Mouse (Mus musculus) cerebellum, adult 9-10 months (tissue): Measurements from ENCODE around the gene Sertad2.
A peak's percentile ranks its signal among the peaks of the same experiment; 100 is the strongest.

Source experiments
- DNase-seq: peaks from one replicate; pipeline ENCODE4 v3.0.0; 2022

The Sertad2 gene

DNA sequence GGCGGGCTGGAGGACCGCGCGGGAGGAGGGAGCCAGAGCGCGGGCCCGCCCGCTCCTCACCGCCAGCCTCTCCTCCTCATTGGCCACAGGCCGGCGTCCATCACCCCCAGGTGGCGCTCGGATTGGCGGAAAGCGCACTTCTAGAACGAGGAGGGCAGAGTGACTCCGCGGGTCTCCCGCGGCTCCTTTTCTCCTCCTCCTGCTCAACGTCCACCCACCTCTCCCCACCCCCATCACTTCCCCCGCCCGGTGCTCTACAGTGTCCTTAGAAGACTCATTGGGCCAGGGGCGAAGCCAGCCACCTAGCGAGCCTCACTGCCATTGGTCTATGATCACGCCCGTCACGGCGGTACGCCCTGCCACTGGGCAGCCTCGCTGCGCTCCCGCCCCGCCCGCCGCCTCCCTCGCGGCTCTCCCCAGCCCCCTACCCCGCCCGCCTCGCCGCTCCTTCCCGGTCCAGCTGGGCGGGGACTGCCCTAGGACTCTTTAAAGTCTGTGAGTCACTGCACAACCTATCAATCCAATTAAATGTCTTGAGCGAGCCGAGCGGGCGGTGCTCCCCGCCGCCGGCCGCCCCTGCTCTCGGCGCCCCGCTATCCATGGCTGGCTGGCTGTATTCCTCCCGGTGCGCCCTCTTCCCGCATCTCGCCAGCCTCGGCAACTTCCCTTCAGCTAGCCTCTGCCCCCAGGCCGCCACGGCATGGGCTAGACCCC, at the start of gene Sertad2:
Gene Sertad2 (plus strand): TSS at position 515 of the 714 bp plus-strand sequence.
- peak; percentile 100 for DNase-seq

DNA sequence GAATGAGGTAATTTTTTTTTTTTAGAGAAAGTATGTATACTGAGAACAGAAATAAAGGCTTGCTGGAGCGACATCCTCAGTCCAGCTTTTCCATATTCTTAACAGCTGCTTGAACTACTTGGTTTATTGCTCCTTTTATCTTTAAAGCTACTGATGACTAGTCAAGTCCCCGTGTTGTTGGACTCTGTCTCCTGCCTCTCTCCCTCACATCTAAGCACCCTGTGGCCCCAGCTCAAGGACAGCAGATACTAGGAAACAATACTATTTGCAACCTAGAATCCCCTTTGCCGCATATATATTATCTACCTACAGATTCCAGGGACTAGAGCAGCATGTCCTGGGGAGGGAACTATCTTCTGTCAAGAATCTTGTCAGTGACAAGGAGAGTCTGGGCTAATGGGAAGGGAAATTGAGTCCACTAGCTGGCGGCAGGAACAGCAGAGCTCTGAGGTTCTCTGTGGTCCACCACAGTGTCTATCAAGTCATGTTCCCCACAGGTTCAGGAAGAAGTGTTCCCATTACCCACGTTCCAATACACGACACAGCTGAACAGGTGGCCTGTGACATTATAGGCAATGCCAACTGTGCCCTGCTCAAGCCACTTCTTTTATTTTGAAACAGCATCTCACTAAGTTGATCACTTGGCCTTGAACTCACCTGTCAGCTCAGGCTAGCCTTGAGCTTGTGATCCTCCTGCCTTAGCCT, 49.0 kb upstream of the Sertad2 start:
- no peak for DNase-seq

DNA sequence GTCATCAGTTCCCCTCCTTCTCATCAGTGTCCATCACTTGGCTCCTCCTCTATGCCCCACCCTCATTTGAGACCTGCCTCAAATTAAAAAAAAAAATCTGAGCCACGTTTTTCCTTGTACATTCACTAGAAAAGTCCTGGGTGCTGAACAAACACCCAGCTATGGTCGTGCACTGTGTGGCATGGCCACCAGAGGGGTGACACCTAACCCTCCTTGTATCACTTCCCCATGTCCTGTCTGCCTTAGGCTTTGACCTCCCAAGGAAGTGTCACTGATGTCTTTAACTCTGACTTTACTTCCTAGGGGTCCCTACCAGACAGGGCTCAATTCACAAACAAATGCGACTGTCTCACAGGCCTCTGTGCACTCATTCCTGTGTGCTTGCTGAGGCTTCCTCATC, 42.5 kb upstream of the Sertad2 start:
- DNase-seq, result no peak

DNA sequence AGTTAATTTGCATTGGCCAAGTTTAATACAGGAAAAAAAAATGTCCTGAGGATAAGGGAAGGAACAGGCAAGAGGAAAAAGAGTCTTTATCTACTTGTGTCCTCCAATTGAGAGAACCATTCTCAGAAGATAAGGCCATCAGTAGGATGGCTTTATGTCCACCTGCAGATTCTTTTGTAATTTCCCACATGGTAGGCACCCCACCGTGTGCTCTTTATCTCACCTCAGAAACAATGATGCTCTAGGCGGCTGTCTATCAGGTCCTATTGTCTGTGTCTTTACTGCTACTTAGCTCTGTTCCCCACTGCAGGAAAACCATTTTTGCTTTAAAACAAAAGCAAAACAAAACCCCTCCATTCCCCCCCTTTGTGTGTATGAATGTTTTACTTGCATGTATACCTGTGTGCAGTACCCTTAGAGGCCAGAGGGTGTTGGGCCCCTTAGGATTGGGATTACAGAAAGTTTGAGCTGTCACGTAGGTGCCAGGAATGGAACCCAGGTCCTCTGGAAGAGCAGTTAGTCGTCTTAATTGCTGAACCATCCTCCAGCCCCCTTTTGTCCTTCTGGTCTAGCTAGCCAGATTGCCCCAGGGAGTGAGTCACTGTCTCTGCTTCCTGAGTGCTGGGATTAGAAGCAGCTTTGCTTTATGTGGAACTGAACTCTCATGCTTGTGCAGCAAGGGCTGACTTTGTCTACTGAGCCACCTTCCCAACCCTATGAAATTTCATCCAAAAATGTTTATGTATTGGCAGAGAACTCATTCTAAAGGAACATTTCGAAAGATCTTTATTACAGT, 41.7 kb upstream of the Sertad2 start:
- no peak for DNase-seq

GRCm38 (mm10) chr11:20513574-20513973, 29.5 kb upstream of the Sertad2 start:
- no peak for DNase-seq

DNA sequence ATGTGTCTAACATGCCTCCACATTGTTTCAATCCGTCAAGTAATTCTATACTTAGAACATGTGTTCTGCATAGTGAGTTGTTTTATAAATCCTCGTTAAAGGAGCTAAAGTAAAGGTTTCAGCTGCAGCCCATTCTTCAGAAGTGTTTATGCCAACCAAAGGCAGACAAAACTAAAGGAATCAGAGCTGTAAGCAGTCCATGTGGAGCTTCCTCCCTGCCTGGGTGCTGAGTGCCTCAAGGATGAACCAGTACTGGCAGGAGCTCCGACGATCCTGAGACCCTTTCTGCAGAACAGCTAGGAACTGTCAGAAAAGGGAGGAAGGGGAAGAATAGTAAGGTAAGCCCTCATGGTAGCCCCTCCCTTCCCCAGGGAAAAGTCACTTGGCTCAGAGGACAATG, 28.3 kb upstream of the Sertad2 start:
- no peak for DNase-seq

- DNase-seq, result no peak
Observed at GRCm38 (mm10) chr11:20521321-20521720, 21.7 kb upstream of the Sertad2 start.

GRCm38 (mm10) chr11:20522750-20523149, 20.3 kb upstream of the Sertad2 start:
- no peak for DNase-seq

- DNase-seq, result no peak
Observed at GRCm38 (mm10) chr11:20524435-20524834, 18.6 kb upstream of the Sertad2 start.

GRCm38 (mm10) chr11:20525909-20526308, 17.1 kb upstream of the Sertad2 start:
- no peak for DNase-seq

DNA sequence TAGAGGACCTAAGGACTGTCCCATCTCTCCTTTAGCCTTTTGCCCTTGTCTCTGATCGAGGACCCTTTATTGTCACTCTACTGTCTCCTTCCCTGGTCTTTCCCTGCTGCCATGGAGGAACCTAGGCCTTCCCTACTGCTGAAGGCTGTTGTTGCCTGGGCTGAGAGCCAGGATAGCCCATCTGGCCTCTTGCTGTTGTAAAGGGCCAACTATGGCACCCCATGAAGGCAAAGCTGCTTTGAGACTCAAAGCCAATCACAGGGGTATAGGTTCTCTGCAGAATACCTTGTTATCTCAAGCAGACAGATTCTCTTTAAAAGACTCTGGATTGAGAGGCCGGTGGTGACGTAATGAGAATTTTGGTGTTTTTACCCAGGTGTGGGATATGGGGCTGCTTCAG, 15.2 kb upstream of the Sertad2 start:
- DNase-seq, result peak; percentile 81

GRCm38 (mm10) chr11:20531682-20531991, 11.4 kb upstream of the Sertad2 start:
- peak; percentile 43 for DNase-seq

DNA sequence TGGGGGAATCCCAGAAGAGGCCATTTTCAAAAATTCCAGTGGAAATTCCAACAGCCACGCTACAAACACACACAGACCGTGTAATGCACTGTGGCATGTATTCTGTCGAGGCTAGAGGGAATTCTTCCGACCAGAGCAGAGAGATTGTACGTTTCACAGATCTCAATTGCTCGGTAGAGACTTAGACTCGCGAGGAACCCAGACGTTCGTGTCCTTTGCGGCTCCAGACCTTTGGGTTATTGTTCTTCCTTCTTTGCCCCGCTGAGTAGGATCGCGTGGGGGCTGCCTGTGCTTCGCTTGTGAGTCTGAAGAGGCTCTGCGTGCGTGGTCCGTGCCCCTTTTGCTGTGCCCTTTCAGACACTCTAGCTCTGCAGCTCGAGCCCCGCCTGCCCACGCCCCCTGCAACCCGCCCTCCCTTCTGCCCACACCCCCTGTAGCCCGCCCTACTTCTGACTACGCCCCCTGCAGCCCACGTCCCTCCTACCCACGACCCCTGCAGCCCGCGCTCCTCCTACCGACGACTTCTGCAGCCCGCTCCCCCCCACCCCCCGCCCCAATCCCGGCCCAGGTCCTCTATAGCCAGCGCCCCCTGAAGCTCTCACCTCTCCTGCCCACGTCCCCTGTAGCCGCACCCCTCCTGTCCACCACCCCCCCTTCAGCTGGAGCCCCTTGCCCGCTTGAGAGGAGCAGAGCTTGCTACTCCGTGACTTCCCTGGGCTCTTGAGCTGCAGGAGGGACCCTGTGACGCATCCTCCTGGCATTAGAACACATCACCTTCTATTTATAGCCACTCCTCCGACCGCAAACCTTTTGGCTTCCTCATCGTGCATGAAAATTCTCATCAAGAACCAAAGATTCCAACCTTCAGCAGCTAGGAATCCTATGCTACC, 10.8 kb upstream of the Sertad2 start:
- peak; percentile 87 for DNase-seq

GRCm38 (mm10) chr11:20533231-20533630, 9.8 kb upstream of the Sertad2 start:
- peak; percentile 19 for DNase-seq

GRCm38 (mm10) chr11:20537221-20537620, 5.8 kb upstream of the Sertad2 start:
- no peak for DNase-seq

DNA sequence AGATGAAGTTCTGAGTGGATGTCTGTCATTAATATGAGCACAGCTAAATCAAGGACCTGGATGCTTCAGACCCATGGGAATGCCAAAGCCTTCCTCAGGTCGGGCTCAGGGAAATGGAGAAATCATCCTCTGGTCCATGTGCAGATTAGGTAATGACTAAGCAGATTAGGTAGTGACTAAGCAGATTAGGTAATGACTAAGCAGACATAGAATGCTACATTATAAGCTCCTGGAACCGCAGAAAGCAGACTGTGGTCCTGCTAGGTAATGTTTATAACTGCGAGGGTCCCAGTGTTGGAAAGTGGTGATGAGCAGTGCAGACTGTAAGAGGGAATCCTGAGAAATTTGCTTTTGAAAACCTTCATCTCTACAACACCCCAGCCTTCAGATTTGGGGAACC, 4.6 kb upstream of the Sertad2 start:
- DNase-seq, result no peak

DNA sequence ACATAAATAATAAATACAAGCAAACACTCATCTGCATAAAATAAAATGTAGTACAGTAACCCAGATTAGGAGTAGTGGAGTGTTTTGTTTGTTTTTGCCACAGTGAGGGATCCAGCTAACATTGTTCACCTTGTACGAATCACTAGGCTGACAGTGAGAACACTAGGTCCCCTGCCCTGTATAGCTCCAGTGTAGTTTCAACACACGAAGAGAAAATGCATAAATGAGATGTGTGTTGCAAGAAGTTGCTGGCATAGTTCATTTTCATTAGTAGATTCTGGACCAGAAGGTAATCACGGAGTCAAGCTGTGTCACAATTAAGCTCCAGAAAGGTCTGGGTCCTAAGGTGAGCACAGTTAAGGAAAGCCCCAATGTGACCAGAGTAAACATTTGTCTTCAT, 1.8 kb upstream of the Sertad2 start:
- peak; percentile 57 for DNase-seq

GRCm38 (mm10) chr11:20541995-20542637, 937 bp upstream of the Sertad2 start:
- DNase-seq, result peak; percentile 89

DNA sequence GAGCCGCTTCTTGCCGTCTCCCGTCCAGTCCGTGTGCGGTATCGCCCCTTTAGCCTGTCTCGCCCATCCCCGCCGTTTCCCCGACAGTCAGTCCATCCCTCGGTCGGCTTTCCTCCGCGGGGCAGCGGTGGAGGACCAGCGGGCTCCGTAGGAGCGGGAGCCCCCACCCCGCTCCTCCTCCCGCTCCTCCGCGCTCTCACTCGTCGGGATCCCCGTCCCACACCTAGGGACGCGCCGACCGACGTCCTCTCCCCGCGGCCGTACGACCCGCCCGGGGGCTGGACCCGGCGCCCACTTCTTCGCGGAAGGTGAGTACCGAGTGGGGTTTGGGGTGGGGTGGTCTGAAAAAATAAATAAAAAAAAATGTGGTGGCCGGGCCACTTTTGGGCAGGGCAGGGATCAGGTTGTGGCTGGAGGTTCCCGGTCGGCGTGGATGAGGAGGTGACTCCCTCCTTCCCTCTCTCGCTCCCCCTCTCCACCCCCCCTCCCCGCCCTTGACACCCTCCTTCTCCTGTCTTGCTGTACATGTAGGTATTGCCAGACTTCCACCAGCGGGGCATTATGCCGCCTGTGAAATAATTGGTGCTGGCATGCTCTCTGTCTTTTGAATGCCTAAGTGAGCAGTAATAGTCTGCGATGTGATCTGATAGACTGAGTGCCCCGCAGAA, 534 bp downstream of the Sertad2 start:
- peak; percentile 88 for DNase-seq

DNA sequence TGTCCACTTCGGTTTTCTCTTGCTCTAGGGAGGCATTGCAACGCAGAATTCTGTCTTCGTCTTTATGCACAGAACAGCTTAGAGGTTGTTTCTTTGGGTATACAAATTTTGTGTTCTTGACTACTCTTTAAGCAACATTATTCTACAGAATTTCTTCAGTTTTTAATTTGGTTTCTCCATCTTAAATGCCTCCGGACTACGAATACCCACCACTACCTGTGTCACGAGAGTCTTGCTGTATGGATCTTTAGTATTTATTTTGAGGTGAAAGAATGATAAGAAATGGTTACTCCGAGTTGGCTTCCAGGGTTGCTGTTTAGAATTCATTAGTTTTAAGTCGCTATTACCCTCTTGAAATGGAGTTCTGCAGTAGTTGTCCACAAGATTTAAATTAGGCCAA, 1.3 kb downstream of the Sertad2 start:
- DNase-seq, result peak; percentile 46

DNA sequence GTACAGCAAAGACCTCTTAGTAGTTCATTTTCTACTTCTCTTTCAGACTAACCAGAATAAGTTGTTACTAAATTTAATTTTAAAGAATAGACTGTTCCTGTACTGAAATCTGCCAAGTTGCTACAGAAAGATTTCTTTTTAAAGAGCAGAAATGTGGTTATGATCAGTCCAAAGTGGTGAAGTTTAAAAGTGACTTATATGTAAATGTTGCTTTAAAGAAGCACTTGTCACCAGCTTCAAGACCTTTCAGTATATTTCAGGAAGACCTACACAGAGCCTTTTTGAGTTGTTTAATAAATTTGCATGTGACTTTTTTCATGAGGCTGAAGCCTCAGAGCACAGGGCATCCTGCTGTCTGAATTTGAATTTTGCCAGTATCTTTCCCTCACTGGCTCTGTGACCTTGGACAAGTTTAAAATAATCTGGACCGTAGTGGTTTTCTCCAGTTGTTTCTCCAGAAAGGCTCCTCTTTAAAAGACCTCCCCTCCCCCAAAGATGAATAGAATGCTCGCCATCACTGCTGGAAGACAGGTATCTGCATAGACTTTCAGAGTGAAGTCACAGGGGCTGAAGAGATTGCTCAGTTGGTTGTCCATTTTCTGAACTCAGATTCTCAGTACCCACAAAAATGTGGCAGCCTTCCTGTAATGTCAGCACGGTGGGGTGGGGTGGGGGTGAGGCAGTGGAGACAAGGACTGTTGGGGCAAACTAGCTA, 1.9 kb downstream of the Sertad2 start:
- DNase-seq, result peak; percentile 46
